Mouse (Mus musculus) G1E (cell line): ENCODE results near the gene Apobec3.

Experiments used
- CTCF ChIP-seq: IDR thresholded peaks from 2 replicates; pipeline ENCODE4 v1.5.1; 2012; ENCODE audit warnings: low read depth, low read length, inconsistent platforms, mixed read lengths
- GATA1 ChIP-seq: IDR thresholded peaks from 2 replicates; pipeline ENCODE4 v1.6.1; 2012; ENCODE audit warnings: borderline replicate concordance, low read length, inconsistent platforms, mixed read lengths

DNA sequence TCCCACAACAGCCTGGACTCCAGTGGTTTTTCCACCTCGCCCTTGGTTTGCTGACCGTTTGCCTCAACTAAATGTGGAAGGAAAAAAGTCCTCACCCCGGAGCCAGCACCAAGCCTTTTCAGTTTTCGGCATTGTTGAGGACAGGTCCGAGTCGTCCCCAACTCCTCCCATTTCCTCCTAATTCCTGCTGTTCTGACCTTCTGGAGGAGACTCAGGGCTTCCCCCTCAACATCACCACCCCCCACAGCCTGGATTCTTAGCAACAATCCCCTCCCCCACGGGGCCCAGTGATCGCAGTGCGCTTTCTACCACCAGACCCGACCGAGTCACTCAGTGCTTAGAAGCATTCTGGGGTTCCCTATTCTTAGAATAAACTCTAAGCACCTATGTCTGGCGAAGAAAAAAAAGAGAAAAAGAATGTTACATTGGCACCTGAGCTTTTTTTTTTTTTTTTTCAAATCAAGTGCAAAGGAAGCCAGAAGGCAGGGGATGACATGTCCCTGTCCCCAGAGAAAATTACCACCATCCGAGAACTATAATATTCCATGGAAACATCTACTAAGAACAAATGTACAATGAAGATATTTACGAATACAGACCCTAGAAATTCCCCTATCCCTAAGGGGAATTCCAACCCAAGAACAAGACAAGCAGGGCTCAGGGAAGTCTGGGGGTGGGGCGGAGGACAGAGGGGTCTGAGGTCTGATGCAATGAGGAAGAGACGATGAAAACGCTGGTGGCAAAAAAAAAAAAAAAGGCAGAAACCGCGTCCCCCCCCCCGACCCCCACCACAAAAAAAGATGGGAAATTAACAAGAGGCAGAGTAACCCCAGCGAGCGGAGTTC is 42.4 kb downstream of the Apobec3 start:
- no peak for TF ChIP-seq CTCF
- no peak for TF ChIP-seq GATA1
